Mouse (Mus musculus): ENCODE measurements around the gene Bco1. TPM values are rescaled to one million over a fixed set of nuclear protein-coding genes. Genes with fewer than 3 reads are reported as not detected.

Bco1 gene
- total RNA-seq, 4 experiments from 2014 or later = 0.14 to 0.47 (median 0.20) TPM; not detected in 1

GRCm38 (mm10) chr8:117089802-117090201 lies 5.9 kb upstream of the Bco1 start:
- no peak for DNase-seq (ENCODE audit: low spot score in 2 of 2)

GRCm38 (mm10) chr8:117094053-117094452 lies 1.6 kb upstream of the Bco1 start:
- DNase-seq (ENCODE audit: low spot score in 2 of 2) = no peak

- no peak for DNase-seq (ENCODE audit: low spot score in 2 of 2)
Observed at GRCm38 (mm10) chr8:117097051-117097563, 1.5 kb downstream of the Bco1 start.

GRCm38 (mm10) chr8:117097564-117098191 lies 2.0 kb downstream of the Bco1 start:
- no peak for DNase-seq (ENCODE audit: low spot score in 2 of 2)

- peak; percentile 47 to 78 for DNase-seq (ENCODE audit: low spot score in 2 of 2)
Observed at GRCm38 (mm10) chr8:117107533-117107932, 11.9 kb downstream of the Bco1 start.

- no peak for DNase-seq (ENCODE audit: low spot score in 2 of 2)
Observed at GRCm38 (mm10) chr8:117109018-117109711, 13.5 kb downstream of the Bco1 start.

GRCm38 (mm10) chr8:117109801-117110390 lies 14.2 kb downstream of the Bco1 start:
- DNase-seq (ENCODE audit: low spot score in 2 of 2) = peak; percentile 11 to 53

- no peak for DNase-seq (ENCODE audit: low spot score in 2 of 2)
Observed at GRCm38 (mm10) chr8:117111641-117112040, 16.0 kb downstream of the Bco1 start.

GRCm38 (mm10) chr8:117112261-117112660 lies 16.6 kb downstream of the Bco1 start:
- DNase-seq (ENCODE audit: low spot score in 2 of 2) = no peak

GRCm38 (mm10) chr8:117115094-117115493 lies 19.4 kb downstream of the Bco1 start:
- DNase-seq (ENCODE audit: low spot score in 2 of 2) = no peak

- DNase-seq (ENCODE audit: low spot score in 2 of 2) = no peak
Observed at GRCm38 (mm10) chr8:117115676-117116446, 20.2 kb downstream of the Bco1 start.

- DNase-seq (ENCODE audit: low spot score in 2 of 2) = no peak
Observed at GRCm38 (mm10) chr8:117116534-117116933, 20.9 kb downstream of the Bco1 start.

GRCm38 (mm10) chr8:117118409-117118808 lies 22.8 kb downstream of the Bco1 start:
- DNase-seq (ENCODE audit: low spot score in 2 of 2) = no peak

GRCm38 (mm10) chr8:117121277-117121676 lies 25.6 kb downstream of the Bco1 start:
- DNase-seq (ENCODE audit: low spot score in 2 of 2) = no peak

GRCm38 (mm10) chr8:117123850-117124633 lies 28.4 kb downstream of the Bco1 start:
- DNase-seq (ENCODE audit: low spot score in 2 of 2) = no peak

GRCm38 (mm10) chr8:117125854-117126253 lies 30.2 kb downstream of the Bco1 start:
- DNase-seq (ENCODE audit: low spot score in 2 of 2) = no peak

- no peak for DNase-seq (ENCODE audit: low spot score in 2 of 2)
Observed at GRCm38 (mm10) chr8:117126411-117126810, 30.8 kb downstream of the Bco1 start.

GRCm38 (mm10) chr8:117127063-117127462 lies 31.4 kb downstream of the Bco1 start:
- DNase-seq (ENCODE audit: low spot score in 2 of 2) = no peak

GRCm38 (mm10) chr8:117133702-117134101 lies 38.0 kb downstream of the Bco1 start:
- DNase-seq (ENCODE audit: low spot score in 2 of 2) = no peak

- DNase-seq (ENCODE audit: low spot score in 2 of 2) = no peak
Observed at GRCm38 (mm10) chr8:117136351-117136750, 40.7 kb downstream of the Bco1 start.

- DNase-seq (ENCODE audit: low spot score in 2 of 2) = no peak
Observed at GRCm38 (mm10) chr8:117136763-117137162, 41.1 kb downstream of the Bco1 start.
